Mouse (Mus musculus) right cerebral cortex, postnatal 10 days (tissue): ENCODE data around the gene Tbca.
A peak's percentile ranks its signal among the peaks of the same experiment; 100 is the strongest.

Source experiments
- DNase-seq, 2 experiments: peaks; one replicate each; pipeline ENCODE4 v3.0.0; 2021; ENCODE audit warnings: low spot score in 2 of 2

The Tbca gene

GRCm38 (mm10) chr13:94847870-94848269 is 59.2 kb downstream of the Tbca start:
- DNase-seq = no peak

GRCm38 (mm10) chr13:94849351-94849750 is 60.6 kb downstream of the Tbca start:
- no peak for DNase-seq

GRCm38 (mm10) chr13:94858016-94858575 is 69.4 kb downstream of the Tbca start:
- no peak for DNase-seq

GRCm38 (mm10) chr13:94859256-94859655 is 70.5 kb downstream of the Tbca start:
- DNase-seq = no peak

- DNase-seq = no peak
Observed at GRCm38 (mm10) chr13:94862491-94863230, 74.0 kb downstream of the Tbca start.

- no peak for DNase-seq
Observed at GRCm38 (mm10) chr13:94866906-94867305, 78.2 kb downstream of the Tbca start.

GRCm38 (mm10) chr13:94867772-94868171 is 79.1 kb downstream of the Tbca start:
- DNase-seq = no peak

GRCm38 (mm10) chr13:94868478-94868950 is 79.8 kb downstream of the Tbca start:
- no peak for DNase-seq

GRCm38 (mm10) chr13:94869541-94869940 is 80.8 kb downstream of the Tbca start:
- no peak for DNase-seq

GRCm38 (mm10) chr13:94870071-94870460 is 81.4 kb downstream of the Tbca start:
- DNase-seq = no peak

- DNase-seq = no peak
Observed at GRCm38 (mm10) chr13:94870461-94871186, 81.9 kb downstream of the Tbca start.

- no peak for DNase-seq
Observed at GRCm38 (mm10) chr13:94871806-94872320, 83.2 kb downstream of the Tbca start.

GRCm38 (mm10) chr13:94872439-94872838 is 83.7 kb downstream of the Tbca start:
- no peak for DNase-seq

- no peak for DNase-seq
Observed at GRCm38 (mm10) chr13:94873111-94874038, 84.7 kb downstream of the Tbca start.

- no peak for DNase-seq
Observed at GRCm38 (mm10) chr13:94874039-94874425, 85.3 kb downstream of the Tbca start.

GRCm38 (mm10) chr13:94874656-94875395 is 86.1 kb downstream of the Tbca start:
- no peak for DNase-seq

- no peak for DNase-seq
Observed at GRCm38 (mm10) chr13:94875396-94875880, 86.7 kb downstream of the Tbca start, which contains the start of gene Otp. Otp (plus strand) TSS chr13:94875602.

- DNase-seq = peak in 1 of 2 experiments; percentile 27
Observed at GRCm38 (mm10) chr13:94876286-94877210, 87.8 kb downstream of the Tbca start.

- no peak for DNase-seq
Observed at GRCm38 (mm10) chr13:94877211-94877590, 88.5 kb downstream of the Tbca start.
